Mouse (Mus musculus) neural tube, embryonic 12.5 days (tissue): ENCODE results near the gene Casc3. TPM values are rescaled to one million over a fixed set of nuclear protein-coding genes. Genes with fewer than 3 reads are reported as not detected.

Source experiments
- ATAC-seq: fragments of 200-750 bp; cut with Nextera tagmentation; 2 replicates; pipeline ENCODE4 v1.8.0; 2017; ENCODE audit warnings: low read depth, mild to moderate bottlenecking, moderate TSS enrichment, moderate library complexity; ENCODE audit not compliant: low FRiP score
- H3K27ac ChIP-seq: fragments of 300-500 bp; sonication (generic); 2 replicates; pipeline ENCODE4 v1.5.1; 2016
- H3K27me3 ChIP-seq: fragments of 300-500 bp; sonication (generic); replicated peaks from 2 replicates; pipeline ENCODE4 v1.6.1; 2016; ENCODE audit warnings: mild to moderate bottlenecking
- H3K36me3 ChIP-seq: fragments of 300-500 bp; sonication (generic); 2 replicates; pipeline ENCODE4 v1.6.1; 2016; ENCODE audit warnings: mild to moderate bottlenecking
- H3K4me1 ChIP-seq: fragments of 300-500 bp; sonication (generic); 2 replicates; pipeline ENCODE4 v1.6.1; 2016
- H3K4me2 ChIP-seq: fragments of 300-500 bp; sonication (generic); replicated peaks from 2 replicates; pipeline ENCODE4 v1.6.1; 2016; ENCODE audit warnings: mild to moderate bottlenecking
- H3K4me3 ChIP-seq: fragments of 300-500 bp; sonication (generic); 2 replicates; pipeline ENCODE4 v1.5.1; 2016
- H3K9ac ChIP-seq: fragments of 300-500 bp; sonication (generic); 2 replicates; pipeline ENCODE4 v1.6.1; 2016; ENCODE audit warnings: mild to moderate bottlenecking
- H3K9me3 ChIP-seq: fragments of 300-500 bp; sonication (generic); 2 replicates; pipeline ENCODE4 v1.6.1; 2016; ENCODE audit warnings: mild to moderate bottlenecking
- WGBS: fragments of 180-500 bp; shearing (Covaris S2); methylation state at CpG from one replicate; pipeline ENCODE4 v1.1.7; 2016; 5-methylcytosine and 5-hydroxymethylcytosine counted together
- polyA plus RNA-seq: library from polyadenylated mRNA; unstranded; fragments of >200 nt; fragmentation: Nextera tagmentation; extraction: Ambion mirVana; gene quantifications from 2 replicates; pipeline ENCODE4 v1.2.1, GENCODE M21; 2016

Gene Casc3
- polyA plus RNA-seq, 1 experiment from 2014 or later, result 68.5 TPM

DNA sequence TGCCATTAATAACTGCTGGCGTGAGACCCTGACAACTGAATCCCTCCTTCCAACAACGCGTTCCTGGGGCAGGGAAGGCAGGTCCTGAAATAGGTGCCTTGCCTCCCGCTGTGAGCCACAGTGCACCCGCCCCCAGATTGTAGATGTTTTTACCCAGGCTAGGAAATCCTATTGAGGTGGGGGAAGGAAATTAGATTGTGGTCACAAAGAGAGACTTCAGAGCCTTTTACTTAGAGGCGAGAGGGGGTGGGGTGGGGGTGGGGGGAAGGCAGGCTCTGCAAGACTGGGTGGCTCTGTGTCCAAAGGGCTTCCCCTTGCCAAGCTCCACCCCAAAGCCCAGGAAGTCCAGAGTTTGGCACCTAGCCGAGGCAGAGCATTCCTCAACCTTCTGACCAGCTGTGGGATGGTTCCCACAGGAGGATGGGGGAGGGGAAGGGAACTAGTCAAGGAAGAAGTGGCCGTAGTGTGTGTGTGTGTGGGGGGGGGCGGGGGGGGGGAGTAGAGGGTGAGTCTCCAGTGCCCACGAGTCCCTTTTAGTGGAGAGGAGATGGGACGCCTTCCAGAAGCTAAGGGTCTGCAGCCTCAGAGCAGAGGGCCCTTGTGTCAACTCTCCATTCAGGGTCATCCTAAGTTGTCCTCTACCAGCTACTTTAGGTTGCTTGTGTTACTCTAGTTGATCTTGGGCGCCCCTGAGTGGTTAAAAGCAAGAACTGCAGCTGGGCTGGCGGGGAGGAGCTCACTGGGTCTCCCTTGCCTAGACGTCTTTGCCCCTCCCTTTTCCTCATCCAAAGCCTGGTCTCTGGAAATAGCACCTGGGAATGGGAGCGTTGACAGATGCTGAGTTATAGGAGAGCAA lies 18.1 kb upstream of the Casc3 start:
- Histone ChIP-seq H3K9ac (no peak overlapping the region), H3K4me2 (peak overlapping the region; percentile 49), H3K4me1 (peaks cover 54% of the 10 kb centered on the region), H3K27ac (no peak overlapping the region; the same call in 1 of the 2 replicates), H3K36me3 (no peaks in the 10 kb centered on the region), H3K27me3 (no peaks in the 10 kb centered on the region), H3K4me3 (0 out of 2 replicates have a peak overlapping the region, but pooled peaks have one; percentile 0), H3K9me3 (no peaks in the 10 kb centered on the region)
- 2% methylated on average over 14 of the region's 15 CpGs for WGBS
- ATAC-seq, result peak; percentile 51

DNA sequence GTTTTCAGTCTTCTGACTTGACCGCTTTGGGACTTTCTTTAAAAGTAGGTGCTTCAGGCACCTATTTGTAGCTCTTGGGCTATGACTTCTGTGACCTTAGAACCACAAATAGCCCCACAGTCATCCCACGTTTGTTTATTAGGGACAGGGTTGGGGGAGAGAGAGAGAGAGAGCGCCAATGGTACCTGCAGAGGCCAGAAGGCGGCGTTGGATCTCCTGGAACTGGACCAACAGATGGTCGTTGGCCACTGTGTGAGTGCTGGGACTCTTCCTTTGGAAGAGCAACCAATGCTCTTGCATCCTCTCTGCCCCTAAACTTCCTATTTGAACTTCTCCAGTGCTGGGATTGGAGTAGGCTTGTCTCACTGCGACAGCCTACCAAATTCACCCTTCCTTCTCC lies 17.5 kb upstream of the Casc3 start:
- H3K4me1 ChIP-seq, result peaks cover 47% of the 10 kb centered on the region
- H3K36me3 ChIP-seq, result no peaks in the 10 kb centered on the region
- H3K4me3 ChIP-seq, result no peak overlapping the region
- 28% methylated on average over 7 of the region's 7 CpGs for WGBS
- no peak overlapping the region for H3K27ac ChIP-seq
- H3K9ac ChIP-seq, result no peak overlapping the region
- H3K27me3 ChIP-seq, result no peaks in the 10 kb centered on the region
- no peak for ATAC-seq
- no peaks in the 10 kb centered on the region for H3K9me3 ChIP-seq
- H3K4me2 ChIP-seq, result peak overlapping the region; percentile 49; the same call in 1 of the 2 replicates

DNA sequence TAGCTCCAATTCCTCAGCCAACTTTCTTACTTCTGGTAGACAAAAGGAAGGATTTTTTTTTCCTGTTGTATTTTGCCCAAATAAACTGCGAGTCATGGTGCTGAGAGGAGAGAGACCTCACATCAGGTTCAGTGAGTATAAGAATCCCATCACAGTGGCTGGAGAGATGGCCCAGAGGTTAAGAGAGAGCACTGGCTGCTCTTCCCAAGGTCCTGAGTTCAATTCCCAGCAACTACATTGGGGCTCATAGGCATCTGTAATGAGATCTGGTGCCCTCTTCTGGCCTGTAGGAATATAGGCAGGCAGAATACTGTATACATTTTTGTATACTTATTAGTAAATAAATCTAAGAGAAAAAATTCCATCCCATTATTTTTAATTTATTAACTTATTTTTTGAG lies 17.0 kb upstream of the Casc3 start:
- H3K9me3 ChIP-seq, result no peaks in the 10 kb centered on the region
- 92% methylated on average over 1 of the region's 1 CpGs for WGBS
- H3K27me3 ChIP-seq, result no peaks in the 10 kb centered on the region
- no peak for ATAC-seq
- no peaks in the 10 kb centered on the region for H3K36me3 ChIP-seq
- no peak overlapping the region for H3K4me2 ChIP-seq
- no peak overlapping the region for H3K27ac ChIP-seq
- no peak overlapping the region for H3K4me3 ChIP-seq
- H3K4me1 ChIP-seq, result peaks cover 43% of the 10 kb centered on the region
- no peak overlapping the region for H3K9ac ChIP-seq

DNA sequence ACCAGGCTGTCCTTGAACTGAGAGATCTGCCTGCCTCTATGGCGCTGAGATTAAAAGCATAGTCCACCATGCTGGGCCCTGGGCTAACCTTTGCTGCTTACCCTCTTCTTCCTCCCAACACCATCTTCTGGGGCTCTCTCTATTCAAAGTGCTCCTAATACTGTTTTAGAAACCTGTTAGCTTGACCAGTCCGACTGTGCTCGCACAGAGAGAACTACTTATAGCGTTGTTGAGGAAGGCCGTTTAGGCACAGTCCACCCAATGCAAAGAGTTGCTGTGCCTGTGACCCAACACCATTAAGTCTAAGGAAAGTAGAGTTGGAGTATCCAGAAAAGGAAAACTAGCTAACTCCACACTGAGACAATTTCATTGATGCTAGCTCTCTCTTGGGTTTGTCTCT lies 16.6 kb upstream of the Casc3 start:
- Histone ChIP-seq H3K27ac (no peak overlapping the region), H3K27me3 (no peaks in the 10 kb centered on the region), H3K9me3 (no peaks in the 10 kb centered on the region), H3K36me3 (no peaks in the 10 kb centered on the region), H3K9ac (no peak overlapping the region), H3K4me2 (peak overlapping the region; percentile 90; the same call in 1 of the 2 replicates), H3K4me3 (no peak overlapping the region), H3K4me1 (peaks cover 38% of the 10 kb centered on the region)
- ATAC-seq, result no peak
- 94% methylated on average over 5 of the region's 5 CpGs for WGBS

DNA sequence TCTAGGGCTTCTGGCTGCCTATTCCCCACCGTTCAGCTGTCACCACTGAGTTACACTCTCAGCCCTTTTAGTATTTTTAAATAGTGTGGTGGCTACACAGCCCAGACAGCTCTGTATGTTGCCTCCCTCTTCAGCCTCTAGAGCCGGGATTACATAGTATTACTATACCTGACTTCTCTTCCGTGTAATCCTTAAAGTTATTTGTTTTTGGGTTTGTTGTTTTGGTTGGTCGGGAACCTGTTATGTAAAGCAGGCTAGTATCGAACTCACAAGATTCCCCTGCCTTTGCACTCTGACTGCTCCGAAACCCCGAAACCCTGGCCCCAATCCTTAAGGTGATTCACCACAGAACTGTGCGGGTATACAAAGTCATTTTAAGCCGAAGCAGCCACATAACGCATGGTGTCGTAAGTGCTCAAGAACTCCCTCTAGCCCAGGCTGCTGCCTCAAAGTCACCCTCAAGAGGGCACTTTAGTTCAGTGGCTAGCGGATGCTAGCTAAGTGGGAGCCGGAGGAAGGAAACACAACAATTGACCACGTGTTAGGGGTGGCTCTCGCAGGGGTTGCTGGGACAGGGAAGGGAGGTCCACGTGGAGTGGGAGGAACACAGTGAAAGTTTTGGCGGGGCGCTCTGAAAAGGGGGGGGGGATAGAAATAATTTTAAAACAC lies 16.0 kb upstream of the Casc3 start:
- H3K27me3 ChIP-seq, result no peaks in the 10 kb centered on the region
- no peaks in the 10 kb centered on the region for H3K36me3 ChIP-seq
- H3K27ac ChIP-seq, result no peak overlapping the region
- peak overlapping the region; percentile 90 for H3K4me2 ChIP-seq
- H3K9ac ChIP-seq, result no peak overlapping the region
- peak; percentile 67 for ATAC-seq
- peaks cover 35% of the 10 kb centered on the region for H3K4me1 ChIP-seq
- 15% methylated on average over 18 of the region's 18 CpGs for WGBS
- H3K9me3 ChIP-seq, result no peaks in the 10 kb centered on the region
- peak overlapping the region; percentile 41 for H3K4me3 ChIP-seq

DNA sequence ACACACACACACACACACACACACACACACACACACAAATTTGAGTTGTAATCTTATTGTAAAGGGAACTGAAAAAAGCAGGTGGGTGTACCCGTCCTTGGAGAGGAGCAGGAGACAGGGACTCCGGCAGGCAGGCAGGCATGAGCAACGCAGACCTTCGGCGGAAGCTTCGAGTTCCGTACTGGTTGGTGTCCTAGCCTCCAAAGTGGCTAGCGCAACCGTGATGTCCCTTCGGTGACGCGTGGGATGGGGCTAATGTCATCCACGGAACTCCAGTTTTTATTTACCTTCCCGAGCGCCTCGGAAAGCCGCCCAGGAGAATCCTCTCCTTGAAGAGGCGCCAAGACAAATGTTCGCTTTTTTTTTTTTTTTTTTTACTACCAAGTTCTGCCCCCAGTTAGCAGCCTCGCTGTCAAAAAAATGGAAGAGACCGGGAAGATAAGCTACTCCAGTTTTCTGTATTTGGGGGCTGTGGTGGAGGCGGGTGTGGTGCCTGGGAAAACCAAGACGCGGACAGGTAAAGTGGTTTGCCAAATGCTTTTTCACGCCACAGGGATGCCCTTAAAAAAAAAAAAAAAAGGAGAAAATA lies 15.4 kb upstream of the Casc3 start:
- Histone ChIP-seq H3K9ac (0 out of 2 replicates have a peak overlapping the region, but pooled peaks have one; percentile 52), H3K4me1 (peaks cover 35% of the 10 kb centered on the region), H3K27me3 (no peaks in the 10 kb centered on the region), H3K27ac (no peak overlapping the region), H3K36me3 (no peaks in the 10 kb centered on the region), H3K9me3 (no peaks in the 10 kb centered on the region), H3K4me2 (peak overlapping the region; percentile 90), H3K4me3 (peak overlapping the region; percentile 41)
- ATAC-seq, result no peak
- WGBS, result 2% methylated on average over 25 of the region's 25 CpGs

DNA sequence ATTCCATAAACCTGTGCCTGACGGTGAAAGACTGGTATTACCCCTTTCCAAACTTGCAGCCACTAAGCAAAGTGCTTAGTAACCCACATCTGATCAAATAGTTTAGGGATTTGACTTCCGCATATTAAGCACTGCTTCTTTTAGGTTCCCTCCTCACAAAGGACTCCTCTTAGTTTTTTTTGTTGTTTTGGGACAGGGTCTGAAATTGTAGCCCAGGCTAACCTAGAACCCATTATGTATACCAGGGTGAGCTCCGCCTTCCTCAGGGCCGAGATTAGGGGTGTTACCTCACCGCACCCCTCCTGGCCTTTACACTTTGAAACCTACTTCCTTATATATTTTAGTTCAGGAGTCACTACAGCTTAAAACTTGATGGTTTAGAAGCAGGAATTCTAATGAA lies 14.9 kb upstream of the Casc3 start:
- WGBS, result 42% methylated on average over 5 of the region's 5 CpGs

DNA sequence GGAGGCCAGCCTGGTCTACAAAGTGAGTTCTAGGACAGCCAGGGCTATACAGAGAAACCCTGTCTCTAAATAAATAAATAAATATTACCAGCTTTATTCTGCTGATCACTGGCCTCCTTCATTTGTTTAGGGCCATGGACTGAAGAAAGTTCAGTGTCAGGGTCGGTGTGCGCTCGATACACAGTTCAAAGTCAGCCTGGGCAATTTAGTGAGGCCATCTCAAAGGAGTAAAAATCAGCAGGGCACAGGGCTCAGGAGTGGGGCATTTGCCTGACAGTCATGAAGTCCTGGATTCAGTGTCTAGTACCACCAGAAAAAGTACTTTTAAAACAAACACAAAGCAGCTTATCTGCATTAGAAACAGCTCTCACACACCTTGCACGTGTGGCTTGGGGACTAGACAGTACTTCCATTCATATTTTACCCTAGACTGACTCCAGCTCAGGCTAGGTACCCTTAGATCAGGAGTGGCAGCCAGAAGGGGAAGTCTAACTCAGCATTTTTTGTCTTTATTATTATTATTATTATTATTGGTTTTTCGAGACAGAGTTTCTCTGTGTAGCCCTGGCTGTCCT lies 14.0 kb upstream of the Casc3 start:
- H3K27me3 ChIP-seq, result no peaks in the 10 kb centered on the region
- H3K9me3 ChIP-seq, result no peaks in the 10 kb centered on the region
- H3K36me3 ChIP-seq, result no peaks in the 10 kb centered on the region
- H3K4me2 ChIP-seq, result no peak overlapping the region
- H3K9ac ChIP-seq, result no peak overlapping the region
- H3K4me1 ChIP-seq, result peaks cover 29% of the 10 kb centered on the region
- ATAC-seq, result no peak
- 85% methylated on average over 5 of the region's 5 CpGs for WGBS
- H3K27ac ChIP-seq, result no peak overlapping the region
- no peak overlapping the region for H3K4me3 ChIP-seq

More for the DNA sequence above, 14.9 kb upstream of the Casc3 start:
- Histone ChIP-seq H3K9me3 (no peaks in the 10 kb centered on the region), H3K4me3 (no peak overlapping the region), H3K27me3 (no peaks in the 10 kb centered on the region), H3K4me2 (peak overlapping the region; percentile 90), H3K27ac (no peak overlapping the region), H3K9ac (no peak overlapping the region), H3K36me3 (no peaks in the 10 kb centered on the region), H3K4me1 (peaks cover 35% of the 10 kb centered on the region)
- ATAC-seq, result no peak

DNA sequence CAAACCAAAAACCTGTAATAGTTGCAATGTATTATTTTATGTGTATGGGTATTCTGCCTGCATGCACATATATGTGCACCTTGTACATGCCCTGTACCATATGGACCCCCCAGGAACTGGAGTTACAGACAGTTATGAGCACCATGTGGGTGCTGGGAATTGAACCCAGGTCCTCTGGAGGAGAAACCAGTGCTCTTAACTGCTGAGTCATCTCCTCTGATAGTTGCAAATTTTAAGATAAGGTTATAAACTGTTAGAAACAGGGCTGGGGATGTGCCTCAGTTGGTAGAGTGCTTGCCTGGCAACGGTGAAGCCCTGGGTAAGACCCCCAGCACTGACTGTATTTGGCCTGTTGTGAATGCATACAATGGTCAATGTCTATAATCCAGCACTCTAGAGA lies 13.3 kb upstream of the Casc3 start:
- 75% methylated on average over 1 of the region's 1 CpGs for WGBS
- H3K9ac ChIP-seq, result no peak overlapping the region
- H3K9me3 ChIP-seq, result no peaks in the 10 kb centered on the region
- peaks cover 22% of the 10 kb centered on the region for H3K4me1 ChIP-seq
- ATAC-seq, result no peak
- H3K36me3 ChIP-seq, result no peaks in the 10 kb centered on the region
- no peaks in the 10 kb centered on the region for H3K27me3 ChIP-seq
- no peak overlapping the region for H3K27ac ChIP-seq
- no peak overlapping the region for H3K4me3 ChIP-seq
- H3K4me2 ChIP-seq, result no peak overlapping the region

DNA sequence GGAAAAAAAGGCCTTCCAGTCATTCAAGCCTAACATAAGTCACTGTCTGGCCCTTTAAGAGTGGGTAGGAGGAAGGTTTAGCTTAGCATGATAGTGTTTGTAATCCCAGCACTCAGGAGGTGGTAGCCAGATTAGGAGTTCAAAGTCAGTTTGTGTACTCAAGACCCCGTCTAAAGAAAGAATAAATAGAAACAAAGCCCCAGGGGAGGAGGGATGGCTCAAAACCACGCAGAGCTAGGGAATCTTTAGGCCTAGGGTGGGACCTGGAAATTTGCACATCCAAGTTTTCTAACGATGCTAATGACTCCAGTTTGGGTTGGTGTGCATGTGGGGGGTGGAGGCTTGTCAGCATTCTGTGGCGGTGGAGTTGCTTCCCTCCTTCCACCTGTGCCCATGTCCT lies 12.6 kb upstream of the Casc3 start:
- H3K27me3 ChIP-seq, result no peaks in the 10 kb centered on the region
- H3K4me3 ChIP-seq, result no peak overlapping the region
- H3K4me1 ChIP-seq, result peaks cover 16% of the 10 kb centered on the region
- H3K36me3 ChIP-seq, result no peaks in the 10 kb centered on the region
- no peak overlapping the region for H3K27ac ChIP-seq
- H3K4me2 ChIP-seq, result no peak overlapping the region
- no peak overlapping the region for H3K9ac ChIP-seq
- WGBS, result 11% methylated on average over 4 of the region's 4 CpGs
- no peaks in the 10 kb centered on the region for H3K9me3 ChIP-seq
- ATAC-seq, result no peak

DNA sequence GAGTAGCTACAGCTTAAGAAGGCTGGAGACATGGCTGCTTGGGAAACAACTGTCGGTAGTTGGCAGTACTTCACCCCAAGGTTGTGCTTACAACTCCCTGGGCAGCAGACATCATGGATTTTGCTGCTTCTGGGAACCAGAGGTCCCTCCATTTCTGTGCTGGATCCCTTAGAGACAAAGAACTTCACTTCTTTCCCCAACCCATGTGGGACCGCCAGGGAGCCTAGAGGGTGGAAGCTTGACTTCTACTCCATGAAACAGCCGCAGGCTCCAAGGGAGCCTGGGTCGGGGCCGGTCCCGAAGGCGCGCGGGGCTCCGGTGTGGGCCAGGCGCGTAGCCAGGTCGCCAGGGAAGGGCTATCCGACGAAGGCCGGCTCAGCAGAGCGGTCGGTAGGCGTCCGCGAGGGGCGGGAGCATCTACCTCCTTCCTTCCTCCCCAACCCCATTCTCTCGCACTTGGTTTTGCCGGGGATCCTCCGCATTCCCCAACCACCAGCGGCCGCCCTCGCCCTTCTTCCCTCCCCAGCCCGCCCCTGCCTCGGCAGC lies 10.2 kb upstream of the Casc3 start:
- Histone ChIP-seq H3K4me1 (peaks cover 25% of the 10 kb centered on the region), H3K27ac (peak overlapping the region; percentile 99), H3K4me3 (peak overlapping the region; percentile 99), H3K9me3 (no peaks in the 10 kb centered on the region), H3K4me2 (peak overlapping the region; percentile 99), H3K27me3 (no peaks in the 10 kb centered on the region), H3K9ac (peak overlapping the region; percentile 99), H3K36me3 (peaks cover 11% of the 10 kb centered on the region)
- peak; percentile 45 for ATAC-seq
- under 1% methylated on average over 28 of the region's 30 CpGs for WGBS
